Mouse (Mus musculus) urinary bladder, postnatal 25 days (tissue): ENCODE data around the gene Pparg.
A peak's percentile ranks its signal among the peaks of the same experiment; 100 is the strongest.

Experiments used
- DNase-seq: peaks from one replicate; pipeline ENCODE4 v3.0.0; 2022; ENCODE audit warnings: low spot score

Gene Pparg

GRCm38 (mm10) chr6:115506425-115506824, 145.7 kb downstream of the Pparg start:
- no peak for DNase-seq

DNA sequence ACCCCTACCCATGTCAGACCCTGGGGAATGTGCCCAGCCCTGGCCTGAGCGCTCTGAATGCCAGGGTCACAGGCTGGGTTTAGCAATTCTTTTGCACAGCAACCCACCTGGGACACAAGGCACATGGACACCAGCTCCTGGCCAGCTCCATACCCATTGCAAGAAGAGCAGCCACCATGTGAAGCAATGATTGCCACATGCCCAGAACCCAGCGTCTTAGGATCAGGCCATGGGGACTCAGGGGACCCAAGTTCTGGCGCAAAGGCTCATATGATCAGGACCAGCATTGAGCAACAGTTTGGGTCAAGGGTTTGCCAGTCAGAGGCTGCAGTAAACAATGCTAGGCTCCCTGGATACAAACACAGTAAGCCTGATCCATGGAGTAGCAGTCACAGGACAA, 150.7 kb downstream of the Pparg start:
- no peak for DNase-seq

DNA sequence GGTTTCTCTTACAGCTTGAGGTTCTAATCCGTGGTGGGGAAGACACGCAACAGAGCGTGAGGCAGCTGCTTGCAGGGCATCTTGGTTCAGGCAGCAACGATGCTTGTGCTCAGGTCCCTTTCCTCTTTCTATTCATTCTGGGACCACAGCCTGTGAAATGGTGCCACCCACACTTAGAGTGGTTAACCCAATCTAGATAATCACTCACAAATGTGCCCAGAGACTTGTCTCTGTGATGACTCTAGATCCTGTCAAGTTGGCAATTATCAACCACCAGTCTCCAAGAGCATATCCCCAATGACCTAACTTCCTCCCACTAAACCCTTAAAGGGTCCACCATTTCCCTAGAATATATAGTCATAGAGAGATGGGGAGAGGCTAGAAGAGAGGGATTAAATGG, 152.5 kb downstream of the Pparg start:
- no peak for DNase-seq

- DNase-seq, result no peak
Measured at GRCm38 (mm10) chr6:115517904-115518303, 157.2 kb downstream of the Pparg start.

DNA sequence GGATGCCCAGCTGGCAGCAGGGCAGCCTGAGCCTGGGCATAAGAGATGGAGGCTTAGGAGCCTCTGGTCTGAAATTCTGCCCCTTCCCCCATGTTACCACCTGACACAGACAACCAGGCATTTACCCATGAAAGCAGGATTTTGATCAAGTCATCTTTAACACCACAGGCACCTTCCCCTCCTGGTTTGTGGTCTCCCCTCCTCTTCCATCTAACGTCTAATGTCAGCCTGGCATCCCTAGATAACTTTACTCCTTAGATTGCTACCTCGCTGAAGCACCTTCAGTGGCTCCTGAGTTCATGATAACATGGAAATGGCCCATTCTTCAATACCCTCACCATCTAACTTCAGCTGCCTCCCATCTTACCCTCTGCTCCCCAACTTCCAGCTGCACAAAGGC, 157.6 kb downstream of the Pparg start:
- DNase-seq, result no peak

GRCm38 (mm10) chr6:115519275-115519699, 158.5 kb downstream of the Pparg start:
- no peak for DNase-seq

GRCm38 (mm10) chr6:115521923-115522322, 161.2 kb downstream of the Pparg start:
- no peak for DNase-seq

DNA sequence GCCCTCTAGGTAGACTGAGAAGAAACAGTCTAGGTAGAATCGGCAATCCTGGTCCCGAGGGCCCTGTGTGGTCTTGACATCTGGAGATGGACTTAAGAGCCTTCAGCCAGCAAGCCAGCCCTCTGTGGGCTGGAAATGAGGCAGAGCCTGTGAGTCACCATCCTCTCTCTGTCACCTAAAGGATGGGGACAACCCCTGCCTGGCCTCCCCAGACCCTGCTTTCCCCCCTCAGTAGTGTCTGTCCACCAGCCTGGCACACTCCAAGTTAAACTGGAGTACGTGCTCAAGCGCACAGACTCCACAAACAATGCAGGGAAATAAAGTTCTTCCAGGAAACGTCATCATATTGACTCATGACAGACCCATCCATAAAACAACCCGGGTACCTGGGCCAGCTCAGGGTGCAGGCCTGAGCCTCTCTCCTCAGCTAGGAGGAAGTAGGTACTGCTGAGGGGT, 162.0 kb downstream of the Pparg start:
- no peak for DNase-seq

GRCm38 (mm10) chr6:115523201-115523600, 162.4 kb downstream of the Pparg start:
- DNase-seq, result no peak

GRCm38 (mm10) chr6:115524449-115524990, 163.8 kb downstream of the Pparg start:
- no peak for DNase-seq

GRCm38 (mm10) chr6:115527418-115527817, 166.7 kb downstream of the Pparg start:
- DNase-seq, result no peak

GRCm38 (mm10) chr6:115528372-115528771, 167.6 kb downstream of the Pparg start:
- DNase-seq, result no peak

DNA sequence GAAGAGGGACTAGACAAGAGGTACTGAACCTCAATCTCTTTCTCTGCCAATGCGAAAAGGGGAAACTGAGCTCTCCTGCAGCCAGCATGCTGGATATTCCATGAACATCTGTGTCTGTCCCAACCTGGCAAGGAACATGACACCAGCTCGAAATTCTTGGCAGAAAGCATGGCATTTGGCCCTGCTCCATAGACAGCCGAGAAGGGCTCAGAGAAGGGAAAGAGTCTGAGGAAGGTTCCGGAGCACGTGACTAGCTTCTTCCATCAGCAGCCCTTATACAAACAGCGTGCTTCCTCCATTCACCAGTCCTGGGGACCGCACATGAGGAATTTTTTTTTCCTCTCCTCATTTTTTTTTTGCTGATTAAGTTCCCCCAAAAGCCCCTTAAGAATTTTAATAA, 173.9 kb downstream of the Pparg start:
- DNase-seq, result no peak

DNA sequence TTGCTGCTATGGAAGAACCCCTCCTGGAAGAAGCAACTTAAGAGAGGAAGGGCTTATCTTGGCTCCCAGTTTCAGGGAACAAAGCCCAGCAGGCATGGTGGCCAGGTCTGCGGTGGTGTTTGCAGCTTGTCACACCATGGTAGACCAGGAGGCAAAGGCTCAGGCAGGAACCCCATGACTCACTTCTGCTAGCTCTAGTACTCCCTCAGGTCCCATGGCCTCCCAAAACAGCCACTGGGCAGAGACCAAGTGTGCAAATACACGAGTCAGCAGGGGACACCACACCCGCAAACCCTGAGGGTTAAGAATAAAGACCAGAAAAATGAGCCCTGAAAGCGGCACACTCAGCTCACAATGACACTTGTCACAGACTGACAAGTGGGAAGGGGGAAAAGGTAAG, 175.4 kb downstream of the Pparg start:
- DNase-seq, result no peak

DNA sequence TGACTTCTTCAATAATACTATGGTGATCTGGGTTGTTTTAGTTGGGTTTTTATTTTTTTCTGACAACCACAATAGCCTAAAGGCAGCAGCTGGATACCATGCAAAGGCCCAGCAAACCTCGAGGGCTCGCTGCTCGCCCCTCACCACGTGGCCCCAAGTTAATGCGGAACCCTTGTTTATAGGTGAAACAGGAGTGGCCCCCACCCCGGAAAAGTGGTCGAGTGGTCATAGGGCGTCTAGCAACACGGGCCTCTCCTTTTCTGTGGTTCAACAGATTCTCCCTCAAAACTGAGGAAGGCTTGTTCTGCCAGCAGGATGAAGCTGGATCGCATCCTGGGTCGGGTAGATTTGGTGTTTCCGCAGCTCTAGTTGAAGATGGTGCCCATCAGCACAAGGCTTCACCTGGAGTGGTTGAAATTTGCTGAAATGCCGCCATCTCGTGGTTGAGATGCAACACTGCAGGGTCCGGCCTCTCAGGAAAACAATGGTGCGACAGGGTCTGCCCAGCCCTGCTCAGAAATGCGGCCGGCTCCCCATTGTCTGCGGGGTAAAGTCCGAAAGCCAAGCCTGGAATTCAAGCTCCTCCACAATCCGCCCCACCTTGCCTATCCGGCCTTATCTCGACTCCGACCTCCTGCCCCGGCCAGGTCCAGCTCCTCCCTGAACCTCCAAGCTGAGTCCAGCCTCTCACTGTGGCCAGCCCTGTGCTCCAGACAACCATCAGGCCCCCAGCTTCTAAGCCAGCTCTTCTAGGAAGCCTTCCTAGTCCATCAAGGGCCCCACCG, 178.1 kb downstream of the Pparg start:
- peak; percentile 79 for DNase-seq
